Mouse (Mus musculus): ENCODE measurements around the gene Celf2. TPM values are rescaled to one million over a fixed set of nuclear protein-coding genes. Genes with fewer than 3 reads are reported as not detected.

Gene Celf2
- total RNA-seq, 1 experiment, result 3.7 TPM

DNA sequence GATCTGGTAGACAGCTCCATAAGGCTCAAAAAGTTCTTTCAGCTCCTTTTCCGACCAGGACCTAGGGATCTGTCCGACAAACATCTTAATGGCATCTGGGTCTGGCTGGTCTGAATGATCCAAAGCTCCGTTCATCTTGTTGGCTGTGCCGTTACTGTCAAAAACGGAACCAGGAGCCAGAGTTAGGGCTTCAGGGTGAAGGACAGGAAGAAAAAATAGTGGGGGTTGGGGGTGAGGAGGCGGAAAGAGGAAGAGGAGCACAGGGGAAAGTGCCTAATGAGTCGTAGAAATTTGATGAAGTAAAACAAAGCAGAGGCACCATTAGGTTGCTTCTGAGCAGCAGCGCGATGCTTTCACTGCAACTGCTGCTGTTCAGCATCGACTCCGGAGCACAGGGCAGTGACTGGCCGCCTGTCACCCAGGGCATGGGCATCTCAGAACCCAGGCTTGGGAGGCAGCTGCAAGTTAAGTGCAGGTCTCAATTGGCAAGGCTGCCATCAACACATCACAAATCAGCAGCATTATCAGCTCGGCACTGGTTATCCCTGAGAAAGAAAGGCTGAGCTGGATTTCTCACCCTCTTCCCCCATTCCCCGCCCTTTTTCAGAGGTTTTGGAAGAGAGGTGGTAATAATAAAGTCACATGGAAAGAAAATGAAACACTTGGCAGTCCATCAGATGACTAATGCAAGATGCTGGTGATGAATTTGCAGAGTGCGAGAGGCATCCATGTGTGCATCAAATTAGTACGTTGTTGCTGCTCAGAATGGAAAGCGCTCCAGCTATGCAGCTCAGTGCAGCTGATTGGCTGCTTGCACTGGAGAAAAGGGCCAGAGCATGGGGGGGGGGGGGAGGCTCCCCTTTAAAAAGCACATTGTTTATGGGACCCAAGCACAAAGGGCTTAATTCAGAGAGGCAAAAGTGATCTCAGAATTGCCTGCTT is 787.6 kb downstream of the Celf2 start:
- Histone ChIP-seq H3K9ac (ENCODE audit: insufficient read depth, low read depth, low read length, poor library complexity, severe bottlenecking) (no peak overlapping the region), H3K4me3 (ENCODE audit: insufficient read depth in 1 of 2, low read depth in 1 of 2, low read length in 2 of 2, poor library complexity in 1 of 2, severe bottlenecking in 1 of 2) (no peak overlapping the region), H3K36me3 (ENCODE audit: control insufficient read depth, insufficient read depth, low read length, poor library complexity, severe bottlenecking) (no peaks in the 10 kb centered on the region), H3K27ac (ENCODE audit: insufficient read depth, low read depth, low read length, poor library complexity, severe bottlenecking) (no peak overlapping the region), H3K4me1 (ENCODE audit: control insufficient read depth in 2 of 2, insufficient read depth in 2 of 2, low read length in 2 of 2, poor library complexity in 1 of 2) (peaks cover 0 to 3% of the 10 kb centered on the region in 2 experiments; a peak in 1 of 4 replicates), H3K9me3 (ENCODE audit: control insufficient read depth, insufficient read depth, low read depth, low read length) (no peaks in the 10 kb centered on the region)
- DNase-seq (ENCODE audit: low read depth, low spot score), result no peak
- in situ Hi-C loops (cut with MboI; ENCODE audit: low sequenced_read_pairs in 2 of 2, unreplicated experiment in 2 of 2), result no loop called here
- no peak for TF ChIP-seq HCFC1 (IDR thresholded peaks at IDR 0.05; ENCODE audit: borderline replicate concordance, insufficient read depth, low read length)
- TF ChIP-seq ZNF384 (IDR thresholded peaks at IDR 0.05; ENCODE audit: low read depth, low read length), result no peak
- no peak for TF ChIP-seq CHD2 (IDR thresholded peaks at IDR 0.05; ENCODE audit: low read depth, low read length)
- no peak for TF ChIP-seq MAFK (IDR thresholded peaks at IDR 0.05; ENCODE audit: insufficient read depth, low read depth, low read length)
- no peak for TF ChIP-seq ZC3H11A (IDR thresholded peaks at IDR 0.05; ENCODE audit: borderline replicate concordance, low read depth, low read length)

DNA sequence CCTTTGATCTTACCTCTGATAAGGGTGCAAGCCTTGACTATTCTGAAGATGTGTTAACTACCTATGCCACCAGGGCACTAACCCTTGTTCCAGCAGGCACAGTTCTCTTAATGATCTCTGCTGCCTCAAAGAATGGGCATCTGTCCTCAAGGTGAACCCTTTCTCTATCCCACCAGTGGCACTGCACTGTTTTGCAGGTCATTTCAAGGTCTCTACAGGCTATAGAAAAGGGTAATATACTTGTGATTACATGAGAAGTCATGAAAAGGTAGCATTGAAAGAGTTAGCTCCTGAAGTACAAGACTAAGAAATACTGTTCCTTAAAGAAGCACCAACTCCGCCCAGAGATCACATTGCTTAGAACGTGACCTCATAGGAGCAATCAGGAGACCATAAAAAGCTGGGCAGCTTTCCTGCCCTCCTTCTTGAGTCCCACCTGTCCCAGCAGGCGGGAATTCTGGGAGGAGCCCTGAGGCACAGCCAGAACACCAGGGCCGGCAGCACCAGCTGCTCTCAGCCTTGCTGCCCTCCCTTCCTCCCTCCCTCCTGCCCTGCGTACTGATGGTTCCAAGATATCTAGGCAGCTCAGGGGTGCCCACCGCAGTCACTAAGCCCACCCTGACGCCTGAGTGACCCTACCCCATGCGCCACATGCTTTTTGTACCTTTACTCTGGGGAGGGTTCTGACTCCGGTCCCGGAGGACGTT is 788.5 kb downstream of the Celf2 start:
- Histone ChIP-seq H3K4me3 (ENCODE audit: insufficient read depth in 1 of 2, low read depth in 1 of 2, low read length in 2 of 2, poor library complexity in 1 of 2, severe bottlenecking in 1 of 2) (no peak overlapping the region), H3K4me1 (ENCODE audit: control insufficient read depth in 2 of 2, insufficient read depth in 2 of 2, low read length in 2 of 2, poor library complexity in 1 of 2) (peaks cover 0 to 3% of the 10 kb centered on the region in 2 experiments; a peak in 1 of 4 replicates), H3K9me3 (ENCODE audit: control insufficient read depth, insufficient read depth, low read depth, low read length) (no peaks in the 10 kb centered on the region), H3K27ac (ENCODE audit: insufficient read depth, low read depth, low read length, poor library complexity, severe bottlenecking) (no peak overlapping the region), H3K36me3 (ENCODE audit: control insufficient read depth, insufficient read depth, low read length, poor library complexity, severe bottlenecking) (no peaks in the 10 kb centered on the region), H3K9ac (ENCODE audit: insufficient read depth, low read depth, low read length, poor library complexity, severe bottlenecking) (no peak overlapping the region)
- peak; percentile 37 for DNase-seq (ENCODE audit: low read depth, low spot score)
- TF ChIP-seq ZC3H11A (IDR thresholded peaks at IDR 0.05; ENCODE audit: borderline replicate concordance, low read depth, low read length), result no peak
- no peak for TF ChIP-seq ZNF384 (IDR thresholded peaks at IDR 0.05; ENCODE audit: low read depth, low read length)
- TF ChIP-seq CHD2 (IDR thresholded peaks at IDR 0.05; ENCODE audit: low read depth, low read length), result no peak
- no peak for TF ChIP-seq HCFC1 (IDR thresholded peaks at IDR 0.05; ENCODE audit: borderline replicate concordance, insufficient read depth, low read length)
- TF ChIP-seq MAFK (IDR thresholded peaks at IDR 0.05; ENCODE audit: insufficient read depth, low read depth, low read length), result no peak
- in situ Hi-C loops (cut with MboI; ENCODE audit: low sequenced_read_pairs in 2 of 2, unreplicated experiment in 2 of 2), result no loop called here

DNA sequence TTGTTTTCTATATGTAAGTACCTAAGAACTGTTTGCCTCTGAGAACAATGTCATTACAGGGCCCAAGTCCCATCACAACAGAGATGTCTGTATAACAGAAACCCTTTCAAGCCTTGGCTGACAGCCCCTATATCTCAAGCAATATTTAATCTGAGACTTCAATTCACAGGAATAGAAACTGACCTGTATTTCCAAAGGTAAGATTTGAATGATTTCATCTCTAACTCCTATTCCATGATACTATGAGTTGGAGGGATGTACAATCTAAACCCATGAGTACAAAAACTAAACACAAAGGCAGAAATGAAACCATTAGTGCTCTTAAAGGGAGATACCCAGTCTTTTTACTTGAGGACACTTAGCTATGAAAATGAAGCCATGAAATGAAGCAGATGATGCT is 790.5 kb downstream of the Celf2 start:
- Histone ChIP-seq H3K36me3 (ENCODE audit: control insufficient read depth, insufficient read depth, low read length, poor library complexity, severe bottlenecking) (no peaks in the 10 kb centered on the region), H3K4me1 (ENCODE audit: control insufficient read depth in 2 of 2, insufficient read depth in 2 of 2, low read length in 2 of 2, poor library complexity in 1 of 2) (peaks cover 0 to 3% of the 10 kb centered on the region in 2 experiments; a peak in 1 of 4 replicates), H3K9ac (ENCODE audit: insufficient read depth, low read depth, low read length, poor library complexity, severe bottlenecking) (no peak overlapping the region), H3K9me3 (ENCODE audit: control insufficient read depth, insufficient read depth, low read depth, low read length) (no peaks in the 10 kb centered on the region), H3K4me3 (ENCODE audit: insufficient read depth in 1 of 2, low read depth in 1 of 2, low read length in 2 of 2, poor library complexity in 1 of 2, severe bottlenecking in 1 of 2) (no peak overlapping the region), H3K27ac (ENCODE audit: insufficient read depth, low read depth, low read length, poor library complexity, severe bottlenecking) (no peak overlapping the region)
- no peak for DNase-seq (ENCODE audit: low read depth, low spot score)
- TF ChIP-seq HCFC1 (IDR thresholded peaks at IDR 0.05; ENCODE audit: borderline replicate concordance, insufficient read depth, low read length) (no peak), CHD2 (IDR thresholded peaks at IDR 0.05; ENCODE audit: low read depth, low read length) (no peak), ZNF384 (IDR thresholded peaks at IDR 0.05; ENCODE audit: low read depth, low read length) (no peak), ZC3H11A (IDR thresholded peaks at IDR 0.05; ENCODE audit: borderline replicate concordance, low read depth, low read length) (no peak), MAFK (IDR thresholded peaks at IDR 0.05; ENCODE audit: insufficient read depth, low read depth, low read length) (no peak)
- in situ Hi-C loops (cut with MboI; ENCODE audit: low sequenced_read_pairs in 2 of 2, unreplicated experiment in 2 of 2), result no loop called here

DNA sequence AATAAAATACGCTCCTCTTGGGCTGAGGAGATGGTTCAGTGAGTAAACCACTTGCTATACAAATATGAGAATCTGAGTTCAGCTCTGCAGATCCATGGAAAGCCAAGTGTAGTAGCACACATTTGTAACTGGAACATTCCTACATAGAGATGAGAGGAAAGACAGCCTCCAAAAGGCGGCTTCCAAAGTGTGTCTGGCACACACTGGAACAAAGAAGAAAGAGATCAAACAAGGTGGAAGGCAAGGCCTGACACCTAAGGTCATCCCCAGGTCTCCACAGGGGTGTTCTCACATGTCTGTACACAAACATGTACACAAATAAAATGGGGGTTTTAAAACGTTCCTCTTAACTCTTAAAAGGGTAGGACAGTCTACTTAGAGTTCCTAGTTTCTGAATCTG is 791.4 kb downstream of the Celf2 start:
- TF ChIP-seq CHD2 (IDR thresholded peaks at IDR 0.05; ENCODE audit: low read depth, low read length) (no peak), MAFK (IDR thresholded peaks at IDR 0.05; ENCODE audit: insufficient read depth, low read depth, low read length) (no peak), ZNF384 (IDR thresholded peaks at IDR 0.05; ENCODE audit: low read depth, low read length) (no peak), HCFC1 (IDR thresholded peaks at IDR 0.05; ENCODE audit: borderline replicate concordance, insufficient read depth, low read length) (no peak), ZC3H11A (IDR thresholded peaks at IDR 0.05; ENCODE audit: borderline replicate concordance, low read depth, low read length) (no peak)
- Histone ChIP-seq H3K27ac (ENCODE audit: insufficient read depth, low read depth, low read length, poor library complexity, severe bottlenecking) (no peak overlapping the region), H3K36me3 (ENCODE audit: control insufficient read depth, insufficient read depth, low read length, poor library complexity, severe bottlenecking) (no peaks in the 10 kb centered on the region), H3K4me3 (ENCODE audit: insufficient read depth in 1 of 2, low read depth in 1 of 2, low read length in 2 of 2, poor library complexity in 1 of 2, severe bottlenecking in 1 of 2) (no peak overlapping the region), H3K4me1 (ENCODE audit: control insufficient read depth in 2 of 2, insufficient read depth in 2 of 2, low read length in 2 of 2, poor library complexity in 1 of 2) (peaks cover 0 to 3% of the 10 kb centered on the region in 2 experiments; a peak in 1 of 4 replicates), H3K9ac (ENCODE audit: insufficient read depth, low read depth, low read length, poor library complexity, severe bottlenecking) (no peak overlapping the region), H3K9me3 (ENCODE audit: control insufficient read depth, insufficient read depth, low read depth, low read length) (no peaks in the 10 kb centered on the region)
- in situ Hi-C loops (cut with MboI; ENCODE audit: low sequenced_read_pairs in 2 of 2, unreplicated experiment in 2 of 2), result no loop called here
- DNase-seq (ENCODE audit: low read depth, low spot score), result no peak

Data from ES-E14 (cell line).